Mouse (Mus musculus) limb, embryonic 12.5 days (tissue): ENCODE measurements around the gene Limch1. TPM values are rescaled to one million over a fixed set of nuclear protein-coding genes. Genes with fewer than 3 reads are reported as not detected.

Experiments used
- ATAC-seq: fragments of 200-750 bp; cut with Nextera tagmentation; 2 replicates; pipeline ENCODE4 v1.8.0; 2017; ENCODE audit warnings: low read depth, moderate TSS enrichment; ENCODE audit not compliant: insufficient number of reproducible peaks, insufficient read depth, low FRiP score, low TSS enrichment
- H3K27ac ChIP-seq: fragments of 300-500 bp; sonication (generic); 2 replicates; pipeline ENCODE4 v1.5.1; 2016; ENCODE audit warnings: mild to moderate bottlenecking, moderate library complexity
- H3K27me3 ChIP-seq: fragments of 300-500 bp; sonication (generic); 2 replicates; pipeline ENCODE4 v1.6.1; 2016; ENCODE audit warnings: mild to moderate bottlenecking, moderate library complexity
- H3K36me3 ChIP-seq: fragments of 300-500 bp; sonication (generic); 2 replicates; pipeline ENCODE4 v1.6.1; 2016; ENCODE audit warnings: mild to moderate bottlenecking, moderate library complexity
- H3K4me1 ChIP-seq: fragments of 300-500 bp; sonication (generic); replicated peaks from 2 replicates; pipeline ENCODE4 v1.6.1; 2016
- H3K4me2 ChIP-seq: fragments of 300-500 bp; sonication (generic); 2 replicates; pipeline ENCODE4 v1.6.1; 2016; ENCODE audit warnings: mild to moderate bottlenecking, moderate library complexity
- H3K4me3 ChIP-seq: fragments of 300-500 bp; sonication (generic); replicated peaks from 2 replicates; pipeline ENCODE4 v1.5.1; 2016; ENCODE audit warnings: mild to moderate bottlenecking
- H3K9ac ChIP-seq: fragments of 300-500 bp; sonication (generic); replicated peaks from 2 replicates; pipeline ENCODE4 v1.6.1; 2016; ENCODE audit warnings: mild to moderate bottlenecking, moderate library complexity
- H3K9me3 ChIP-seq: fragments of 300-500 bp; sonication (generic); 2 replicates; pipeline ENCODE4 v1.6.1; 2016; ENCODE audit warnings: mild to moderate bottlenecking, moderate library complexity
- WGBS: fragments of 180-500 bp; shearing (Covaris S2); methylation state at CpG from one replicate; pipeline ENCODE4 v1.1.7; 2016; 5-methylcytosine and 5-hydroxymethylcytosine counted together
- polyA plus RNA-seq: library from polyadenylated mRNA; unstranded; fragments of >200 nt; fragmentation: Nextera tagmentation; extraction: Ambion mirVana; gene quantifications from 2 replicates; pipeline ENCODE4 v1.2.1, GENCODE M21; 2016

The Limch1 gene
- polyA plus RNA-seq, 1 experiment from 2014 or later, result 58.1 TPM

GRCm38 (mm10) chr5:66881901-66882341 is 136.3 kb downstream of the Limch1 start:
- H3K36me3 ChIP-seq, result no peaks in the 10 kb centered on the region
- 14% methylated on average over 3 of the region's 3 CpGs for WGBS
- H3K27me3 ChIP-seq, result no peaks in the 10 kb centered on the region
- peaks cover 22% of the 10 kb centered on the region for H3K4me1 ChIP-seq
- no peak overlapping the region for H3K27ac ChIP-seq
- no peaks in the 10 kb centered on the region for H3K9me3 ChIP-seq
- no peak overlapping the region for H3K4me2 ChIP-seq
- H3K4me3 ChIP-seq, result no peak overlapping the region
- ATAC-seq, result no peak
- H3K9ac ChIP-seq, result no peak overlapping the region

GRCm38 (mm10) chr5:66882718-66883117 is 137.1 kb downstream of the Limch1 start:
- H3K4me2 ChIP-seq, result no peak overlapping the region
- no peaks in the 10 kb centered on the region for H3K27me3 ChIP-seq
- no peak overlapping the region for H3K9ac ChIP-seq
- no peak overlapping the region for H3K27ac ChIP-seq
- peaks cover 25% of the 10 kb centered on the region for H3K4me1 ChIP-seq
- H3K9me3 ChIP-seq, result no peaks in the 10 kb centered on the region
- ATAC-seq, result no peak
- H3K4me3 ChIP-seq, result no peak overlapping the region
- WGBS, result 83% methylated on average over 13 of the region's 13 CpGs
- H3K36me3 ChIP-seq, result no peaks in the 10 kb centered on the region

GRCm38 (mm10) chr5:66884505-66884904 is 138.9 kb downstream of the Limch1 start:
- Histone ChIP-seq H3K4me1 (peaks cover 37% of the 10 kb centered on the region), H3K27ac (no peak overlapping the region; the same call in 1 of the 2 replicates), H3K9ac (no peak overlapping the region), H3K36me3 (no peaks in the 10 kb centered on the region), H3K4me3 (no peak overlapping the region), H3K9me3 (no peaks in the 10 kb centered on the region), H3K4me2 (no peak overlapping the region), H3K27me3 (no peaks in the 10 kb centered on the region)
- no peak for ATAC-seq
- 83% methylated on average over 4 of the region's 4 CpGs for WGBS

- no peak overlapping the region for H3K9ac ChIP-seq
- no peak overlapping the region for H3K4me2 ChIP-seq
- ATAC-seq, result no peak; the same call in 1 of the 2 replicates
- H3K27me3 ChIP-seq, result no peaks in the 10 kb centered on the region
- no peak overlapping the region for H3K27ac ChIP-seq
- H3K4me3 ChIP-seq, result no peak overlapping the region
- H3K9me3 ChIP-seq, result no peaks in the 10 kb centered on the region
- WGBS, result 40% methylated on average over 5 of the region's 5 CpGs
- no peaks in the 10 kb centered on the region for H3K36me3 ChIP-seq
- H3K4me1 ChIP-seq, result peaks cover 37% of the 10 kb centered on the region
Measured at GRCm38 (mm10) chr5:66886410-66887120, 140.9 kb downstream of the Limch1 start.

- peaks cover 26% of the 10 kb centered on the region for H3K4me1 ChIP-seq
- H3K9me3 ChIP-seq, result no peaks in the 10 kb centered on the region
- no peak overlapping the region for H3K27ac ChIP-seq
- no peak overlapping the region for H3K4me3 ChIP-seq
- H3K27me3 ChIP-seq, result no peaks in the 10 kb centered on the region
- H3K9ac ChIP-seq, result no peak overlapping the region
- WGBS, result 91% methylated on average over 5 of the region's 5 CpGs
- no peaks in the 10 kb centered on the region for H3K36me3 ChIP-seq
- ATAC-seq, result no peak
- H3K4me2 ChIP-seq, result no peak overlapping the region
Measured at GRCm38 (mm10) chr5:66888061-66888460, 142.4 kb downstream of the Limch1 start.

- Histone ChIP-seq H3K4me2 (no peak overlapping the region), H3K9me3 (no peaks in the 10 kb centered on the region), H3K4me1 (peaks cover 21% of the 10 kb centered on the region), H3K36me3 (no peaks in the 10 kb centered on the region), H3K4me3 (no peak overlapping the region), H3K27ac (no peak overlapping the region), H3K9ac (no peak overlapping the region), H3K27me3 (no peaks in the 10 kb centered on the region)
- WGBS, result 85% methylated on average over 11 of the region's 11 CpGs
- ATAC-seq, result no peak
Measured at GRCm38 (mm10) chr5:66889337-66889736, 143.7 kb downstream of the Limch1 start.

- Histone ChIP-seq H3K36me3 (no peaks in the 10 kb centered on the region), H3K27ac (no peak overlapping the region), H3K4me3 (no peak overlapping the region), H3K4me1 (peaks cover 12% of the 10 kb centered on the region), H3K9me3 (no peaks in the 10 kb centered on the region), H3K4me2 (no peak overlapping the region), H3K27me3 (no peaks in the 10 kb centered on the region; the same call in 1 of the 2 replicates), H3K9ac (no peak overlapping the region)
- WGBS, result 82% methylated on average over 9 of the region's 9 CpGs
- no peak for ATAC-seq
Measured at GRCm38 (mm10) chr5:66895440-66896120, 150.0 kb downstream of the Limch1 start.

GRCm38 (mm10) chr5:66897584-66897983 is 152.0 kb downstream of the Limch1 start:
- no peaks in the 10 kb centered on the region; the same call in 1 of the 2 replicates for H3K27me3 ChIP-seq
- H3K4me3 ChIP-seq, result no peak overlapping the region
- WGBS, result 62% methylated on average over 5 of the region's 5 CpGs
- no peak overlapping the region for H3K27ac ChIP-seq
- peaks cover 12% of the 10 kb centered on the region for H3K4me1 ChIP-seq
- H3K9me3 ChIP-seq, result no peaks in the 10 kb centered on the region
- no peak for ATAC-seq
- no peak overlapping the region for H3K9ac ChIP-seq
- no peaks in the 10 kb centered on the region for H3K36me3 ChIP-seq
- H3K4me2 ChIP-seq, result no peak overlapping the region

GRCm38 (mm10) chr5:66898252-66898651 is 152.6 kb downstream of the Limch1 start:
- Histone ChIP-seq H3K9me3 (no peaks in the 10 kb centered on the region), H3K27me3 (no peaks in the 10 kb centered on the region; the same call in 1 of the 2 replicates), H3K27ac (no peak overlapping the region), H3K4me2 (no peak overlapping the region), H3K4me3 (no peak overlapping the region), H3K4me1 (peaks cover 12% of the 10 kb centered on the region), H3K9ac (no peak overlapping the region), H3K36me3 (no peaks in the 10 kb centered on the region)
- no peak for ATAC-seq
- WGBS, result 50% methylated on average over 1 of the region's 1 CpGs

- Histone ChIP-seq H3K4me2 (no peak overlapping the region), H3K4me1 (peaks cover 12% of the 10 kb centered on the region), H3K4me3 (no peak overlapping the region), H3K36me3 (no peaks in the 10 kb centered on the region), H3K27ac (no peak overlapping the region), H3K9me3 (no peaks in the 10 kb centered on the region), H3K9ac (no peak overlapping the region), H3K27me3 (no peaks in the 10 kb centered on the region; the same call in 1 of the 2 replicates)
- 75% methylated on average over 9 of the region's 9 CpGs for WGBS
- no peak for ATAC-seq
Measured at GRCm38 (mm10) chr5:66898811-66899430, 153.3 kb downstream of the Limch1 start.

GRCm38 (mm10) chr5:66901116-66901515 is 155.5 kb downstream of the Limch1 start:
- 91% methylated on average over 4 of the region's 4 CpGs for WGBS
- Histone ChIP-seq H3K9me3 (no peaks in the 10 kb centered on the region), H3K4me3 (no peak overlapping the region), H3K27me3 (no peaks in the 10 kb centered on the region; the same call in 1 of the 2 replicates), H3K36me3 (no peaks in the 10 kb centered on the region), H3K4me1 (peaks cover 22% of the 10 kb centered on the region), H3K4me2 (no peak overlapping the region), H3K27ac (no peak overlapping the region), H3K9ac (no peak overlapping the region)
- ATAC-seq, result no peak
